Mouse (Mus musculus) Patski (cell line): ENCODE results near the gene Gm20662. TPM values are rescaled to one million over a fixed set of nuclear protein-coding genes. Genes with fewer than 3 reads are reported as not detected.

Experiments used
- ATAC-seq: fragments of 100-300 bp; one replicate; pipeline ENCODE4 v1.8.0; 2021
- CTCF ChIA-PET: fragments of 350-600 bp; sonication (Branson Sonifier 250); formaldehyde crosslinking; loops from one replicate; lab custom pipeline; 2022; ENCODE audit warnings: inconsistent platforms; lab: Charles Lee
- POLR2A ChIA-PET: fragments of 350-600 bp; sonication (Branson Sonifier 250); formaldehyde crosslinking; loops from one replicate; lab custom pipeline; 2022; ENCODE audit warnings: antibody characterized with exemption, inconsistent platforms; lab: Charles Lee
- DNase-seq: peaks from one replicate; pipeline ENCODE4 v3.0.0-alpha.2; 2011; ENCODE audit warnings: low read depth, low spot score
- H3K27me3 ChIP-seq: fragments of 371-371 bp; one replicate; pipeline ENCODE4 v1.5.1; 2021
- CTCF ChIP-seq: fragments of 100-300 bp; IDR thresholded peaks from one replicate; pipeline ENCODE4 v1.5.1; 2021
- in situ Hi-C: fragments of 300-500 bp; cut with MboI; formaldehyde crosslinking; loops from 3 replicates; pipeline ENCODE4 v1.11.1; 2018; ENCODE audit warnings: low pct_unique_long_range_greater_than_20kb, mixed read lengths
- polyA plus RNA-seq: library from polyadenylated mRNA; unstranded; gene quantifications from one replicate; pipeline ENCODE4 v1.2.3, GENCODE M21; 2021

The Gm20662 gene
- polyA plus RNA-seq, 1 experiment from 2014 or later, result not detected

- in situ Hi-C loops, result loop anchor here (5.0 kb wide), 1 partner anchor 54 kb away; the partner anchor contains the start of gene Mst1r
- CTCF ChIA-PET, result interaction anchor here (1.0 to 4.6 kb wide), 13 partner anchors 10 to 106 kb away, joined by 3 to 65 read pairs (median 4); partner anchors contain the start of genes Mst1r and Uba7
- no peaks in the 10 kb centered on the region for H3K27me3 ChIP-seq
- no peak for ATAC-seq
- no peak for TF ChIP-seq CTCF
- POLR2A ChIA-PET, result interaction anchor here (1.3 kb wide), 1 partner anchor 57 kb away, joined by 3 read pairs; no protein-coding TSS in a partner anchor
- no peak for DNase-seq
These were observed 34.8 kb upstream of the Gm20662 start for GRCm38 (mm10) chr9:107961351-107961762.

- DNase-seq (no peak), ATAC-seq (no peak)
- CTCF ChIA-PET, result interaction anchor here (1.0 to 4.6 kb wide), 12 partner anchors 10 to 89 kb away, joined by 3 to 65 read pairs (median 4); partner anchors contain the start of genes Mst1r and Uba7
- H3K27me3 ChIP-seq, result no peaks in the 10 kb centered on the region
- in situ Hi-C loops, result loop anchor here (5.0 kb wide), 1 partner anchor 55 kb away; the partner anchor contains the start of gene Mst1r
- POLR2A ChIA-PET, result interaction anchor here (1.3 kb wide), 1 partner anchor 57 kb away, joined by 3 read pairs; no protein-coding TSS in a partner anchor
- peak; percentile 67 for TF ChIP-seq CTCF
These were observed 34.3 kb upstream of the Gm20662 start for GRCm38 (mm10) chr9:107961881-107962280.

- ATAC-seq (no peak), DNase-seq (no peak)
- ChIA-PET POLR2A (interaction anchor here (1.1 to 1.5 kb wide), 3 partner anchors 10 to 58 kb away, joined by 3 to 4 read pairs (median 4); partner anchors contain the start of gene Gm20661), CTCF (interaction anchor here (0.9 to 4.6 kb wide), 6 partner anchors 11 to 88 kb away, joined by 3 to 65 read pairs (median 9); partner anchors contain the start of genes Mst1r and Uba7)
- in situ Hi-C loops, result loop anchor here (5.0 kb wide), 1 partner anchor 56 kb away; the partner anchor contains the start of gene Mst1r
- no peak for TF ChIP-seq CTCF
- no peaks in the 10 kb centered on the region for H3K27me3 ChIP-seq
These were observed 33.2 kb upstream of the Gm20662 start for GRCm38 (mm10) chr9:107962916-107963315.

GRCm38 (mm10) chr9:107963700-107964099 lies 32.4 kb upstream of the Gm20662 start:
- ChIA-PET POLR2A (interaction anchor here (1.5 kb wide), 2 partner anchors 9 to 19 kb away, joined by 3 to 4 read pairs; partner anchors contain the start of gene Gm20661), CTCF (interaction anchor here (0.8 to 4.6 kb wide), 8 partner anchors 11 to 90 kb away, joined by 3 to 65 read pairs (median 4); partner anchors contain the start of genes Amigo3, Gm20661, Mst1r and Uba7)
- ATAC-seq (peak; percentile 57), DNase-seq (peak; percentile 51)
- in situ Hi-C loops, result loop anchor here (5.0 kb wide), 1 partner anchor 56 kb away; the partner anchor contains the start of gene Mst1r
- no peaks in the 10 kb centered on the region for H3K27me3 ChIP-seq
- TF ChIP-seq CTCF, result peak; percentile 96

GRCm38 (mm10) chr9:107964681-107965080 lies 31.5 kb upstream of the Gm20662 start:
- no peak for DNase-seq
- CTCF ChIA-PET, result interaction anchor here (0.9 to 1.3 kb wide), 2 partner anchors 89 to 102 kb away, joined by 3 read pairs; partner anchors contain the start of gene Amigo3
- POLR2A ChIA-PET, result interaction anchor here (1.5 kb wide), 1 partner anchor 8 kb away, joined by 3 read pairs; no protein-coding TSS in a partner anchor
- no peak for TF ChIP-seq CTCF
- H3K27me3 ChIP-seq, result no peaks in the 10 kb centered on the region
- in situ Hi-C loops, result loop anchor here (5.0 kb wide), 2 partner anchors 57 to 93 kb away; partner anchors contain the start of gene Mst1r
- ATAC-seq, result no peak

GRCm38 (mm10) chr9:107966676-107967075 lies 29.5 kb upstream of the Gm20662 start:
- H3K27me3 ChIP-seq, result no peaks in the 10 kb centered on the region
- in situ Hi-C loops, result loop anchor here (5.0 kb wide), 1 partner anchor 91 kb away; no protein-coding TSS in a partner anchor
- POLR2A ChIA-PET, result no interaction called here
- no peak for TF ChIP-seq CTCF
- ATAC-seq, result no peak
- no peak for DNase-seq
- CTCF ChIA-PET, result interaction anchor here (1.1 to 1.4 kb wide), 2 partner anchors 60 to 62 kb away, joined by 3 to 4 read pairs; partner anchors contain the start of gene Mst1r

- DNase-seq (no peak), ATAC-seq (no peak)
- no peak for TF ChIP-seq CTCF
- no peaks in the 10 kb centered on the region for H3K27me3 ChIP-seq
- in situ Hi-C loops, result loop anchor here (5.0 kb wide), 1 partner anchor 90 kb away; no protein-coding TSS in a partner anchor
- POLR2A ChIA-PET, result no interaction called here
- CTCF ChIA-PET, result interaction anchor here (1.1 to 1.4 kb wide), 2 partner anchors 60 to 63 kb away, joined by 3 to 4 read pairs; partner anchors contain the start of gene Mst1r
These were observed 28.7 kb upstream of the Gm20662 start for GRCm38 (mm10) chr9:107967437-107967836.

GRCm38 (mm10) chr9:107968531-107968930 lies 27.6 kb upstream of the Gm20662 start:
- DNase-seq (no peak), ATAC-seq (no peak)
- POLR2A ChIA-PET, result no interaction called here
- in situ Hi-C loops, result loop anchor here (5.0 kb wide), 1 partner anchor 89 kb away; no protein-coding TSS in a partner anchor
- CTCF ChIA-PET, result interaction anchor here (1.0 kb wide), 1 partner anchor 85 kb away, joined by 3 read pairs; the partner anchor contains the start of gene Amigo3
- H3K27me3 ChIP-seq, result no peaks in the 10 kb centered on the region
- no peak for TF ChIP-seq CTCF

- ChIA-PET POLR2A (no interaction called here), CTCF (no interaction called here)
- no peaks in the 10 kb centered on the region for H3K27me3 ChIP-seq
- DNase-seq (no peak), ATAC-seq (no peak)
- in situ Hi-C loops, result no loop called here
- no peak for TF ChIP-seq CTCF
These were observed 25.8 kb upstream of the Gm20662 start for GRCm38 (mm10) chr9:107970311-107970710.
